Mouse (Mus musculus): ENCODE results near the gene Ovca2.
A peak's percentile ranks its signal among the peaks of the same experiment; 100 is the strongest.

Ovca2 gene

GRCm38 (mm10) chr11:75169405-75170080, 9.1 kb downstream of the Ovca2 start, which contains the start of gene Hic1:
Gene Hic1, minus strand, starts transcription at chr11:75169519.
- peak in 1 of 2 experiments; percentile 48 for DNase-seq

DNA sequence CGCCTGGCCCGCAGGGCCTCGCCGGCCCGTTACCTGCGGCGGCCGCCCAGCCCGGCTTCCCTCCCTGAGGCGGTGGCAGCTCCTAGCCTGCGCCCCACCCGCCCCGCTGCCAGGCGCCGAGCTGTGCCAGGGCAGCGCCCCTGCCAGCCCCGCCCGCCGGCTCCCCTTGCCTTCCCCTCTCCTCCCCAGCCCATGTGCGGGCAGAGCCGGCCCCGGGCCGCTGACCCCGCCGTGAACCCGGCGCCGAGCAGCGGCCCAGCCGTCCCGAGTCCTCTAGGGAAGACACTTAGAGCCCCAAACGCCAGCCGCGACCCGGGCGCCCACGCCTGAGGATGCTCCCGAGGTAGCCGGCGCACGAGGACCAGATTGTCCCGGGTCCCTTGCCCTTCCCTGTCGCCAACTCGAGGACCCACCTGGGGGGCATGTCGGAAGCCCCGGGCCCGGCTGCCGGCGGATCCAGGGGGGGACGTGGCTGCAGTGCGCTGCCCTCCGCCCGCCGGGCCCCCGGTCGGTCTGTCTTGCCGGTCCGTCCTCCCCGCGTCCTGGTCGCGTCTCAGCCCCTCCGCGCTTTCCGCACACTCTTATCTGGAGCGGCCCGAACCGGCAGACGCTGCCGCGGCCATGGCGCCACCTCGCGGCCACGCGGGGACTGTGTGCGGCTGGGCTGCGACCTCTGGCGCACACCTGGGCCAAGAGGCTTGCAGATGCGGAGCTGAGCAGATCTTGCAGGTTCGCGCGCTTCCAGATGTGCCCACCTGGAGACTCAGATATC, 9.9 kb downstream of the Ovca2 start:
- DNase-seq, result peak; percentile 75 to 89

GRCm38 (mm10) chr11:75167643-75168589, 10.7 kb downstream of the Ovca2 start:
- peak in 1 of 2 experiments; percentile 28 for DNase-seq

GRCm38 (mm10) chr11:75166861-75167642, 11.6 kb downstream of the Ovca2 start:
- peak; percentile 26 to 48 for DNase-seq

DNA sequence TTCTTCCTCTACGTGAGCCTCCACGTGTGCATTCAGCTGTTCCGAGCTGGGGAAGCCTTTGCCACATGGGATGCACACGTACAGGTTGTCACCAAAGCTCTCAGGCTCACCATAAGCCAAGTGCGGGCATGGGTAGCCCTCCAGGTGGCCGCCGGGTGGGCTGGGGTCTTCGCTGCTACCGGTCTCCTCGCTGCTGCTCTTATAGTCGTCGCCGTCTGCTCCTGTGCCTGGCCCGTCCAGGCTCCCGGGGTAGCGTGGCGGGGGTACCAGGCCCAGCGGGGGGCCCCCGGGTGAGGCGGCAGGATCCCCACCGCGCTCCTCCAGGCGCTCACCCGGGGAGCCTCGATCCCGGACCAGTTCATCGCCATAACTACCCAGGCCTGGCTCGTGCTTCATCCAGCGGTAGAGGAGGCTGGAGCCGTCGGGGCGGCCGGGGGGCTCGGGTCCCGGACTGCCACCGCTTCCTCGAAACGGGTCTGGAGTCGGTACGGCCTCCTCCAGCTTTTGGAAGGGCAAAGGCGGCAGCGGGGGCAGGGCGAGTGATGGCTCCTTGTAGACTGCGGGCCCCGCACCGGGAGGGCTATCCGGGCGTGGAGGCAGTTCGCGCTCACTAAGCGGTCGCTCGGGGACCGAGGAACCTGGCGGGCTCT, 12.3 kb downstream of the Ovca2 start:
- peak in 1 of 2 experiments; percentile 33 for DNase-seq

DNA sequence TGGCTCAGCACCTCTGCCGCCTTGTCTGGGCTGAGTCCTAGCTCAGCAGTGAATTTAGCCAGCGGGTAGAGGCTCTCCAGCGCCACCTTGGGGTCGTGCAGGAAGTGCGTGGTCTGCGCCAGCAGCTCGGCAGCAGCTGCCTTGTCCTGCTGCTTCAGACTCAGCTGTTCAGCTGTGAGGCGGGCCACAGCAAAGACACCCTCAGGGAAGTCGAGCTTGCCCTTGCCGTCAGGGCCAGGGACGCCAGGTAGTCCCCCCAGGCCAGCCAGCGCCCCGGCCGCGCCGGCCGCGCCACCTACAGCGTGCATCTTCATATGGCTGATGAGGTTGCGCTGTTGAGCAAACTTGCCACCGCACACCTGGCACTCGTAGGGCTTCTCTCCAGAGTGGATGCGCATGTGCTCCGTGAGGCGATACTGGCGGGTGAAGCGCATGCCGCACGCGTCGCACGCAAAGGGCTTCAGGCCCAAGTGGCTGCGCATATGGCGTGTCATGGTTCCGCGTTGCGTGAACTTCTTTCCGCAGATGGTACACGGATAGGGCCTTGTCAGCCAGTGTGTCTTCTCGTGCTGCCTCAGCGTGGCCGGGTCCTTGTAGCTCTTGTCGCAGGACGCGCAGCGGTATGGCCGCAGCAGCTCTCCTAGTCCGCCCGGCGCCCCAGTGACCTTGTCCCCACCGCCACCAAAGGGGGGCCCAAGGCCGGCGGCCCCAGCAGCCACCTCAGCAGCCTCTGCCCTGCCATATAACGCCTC, 13.0 kb downstream of the Ovca2 start:
- peak; percentile 51 to 66 for DNase-seq

GRCm38 (mm10) chr11:75164750-75165149, 13.9 kb downstream of the Ovca2 start:
- DNase-seq, result no peak

GRCm38 (mm10) chr11:75164051-75164450, 14.6 kb downstream of the Ovca2 start:
- no peak for DNase-seq

- no peak for DNase-seq
These were observed 15.3 kb downstream of the Ovca2 start for GRCm38 (mm10) chr11:75163379-75163778.

GRCm38 (mm10) chr11:75162591-75163080, 16.0 kb downstream of the Ovca2 start:
- no peak for DNase-seq

DNA sequence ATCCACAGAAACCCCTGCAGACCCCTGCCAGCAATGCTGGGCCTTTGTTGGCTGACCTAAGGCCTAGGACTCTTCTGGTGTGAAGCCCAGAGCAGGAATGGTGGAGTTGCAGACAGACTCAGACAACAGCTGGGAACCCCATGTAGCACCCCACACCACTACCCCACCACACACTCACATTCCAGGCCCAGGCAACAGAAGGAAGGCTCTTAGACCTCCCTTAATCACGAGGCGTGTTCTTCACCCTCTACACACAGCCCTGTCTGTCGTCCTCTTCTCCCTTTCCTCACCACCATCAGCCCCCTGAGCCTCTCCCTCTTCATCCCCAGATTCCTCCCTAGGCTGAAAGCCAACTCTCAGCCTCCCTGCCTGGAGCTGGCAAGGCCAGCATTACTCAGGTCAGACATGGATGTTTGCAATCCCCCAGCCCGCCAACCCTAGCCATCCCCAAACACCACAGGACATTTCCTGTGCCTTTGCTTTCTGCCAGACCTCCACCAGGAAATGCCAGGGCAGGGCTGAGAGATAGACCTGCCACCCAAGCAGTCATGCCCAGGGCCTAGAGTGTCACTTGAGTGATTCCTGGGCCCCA, 17.1 kb downstream of the Ovca2 start:
- DNase-seq, result no peak

- no peak for DNase-seq
These were observed 17.7 kb downstream of the Ovca2 start for GRCm38 (mm10) chr11:75160954-75161353.

DNA sequence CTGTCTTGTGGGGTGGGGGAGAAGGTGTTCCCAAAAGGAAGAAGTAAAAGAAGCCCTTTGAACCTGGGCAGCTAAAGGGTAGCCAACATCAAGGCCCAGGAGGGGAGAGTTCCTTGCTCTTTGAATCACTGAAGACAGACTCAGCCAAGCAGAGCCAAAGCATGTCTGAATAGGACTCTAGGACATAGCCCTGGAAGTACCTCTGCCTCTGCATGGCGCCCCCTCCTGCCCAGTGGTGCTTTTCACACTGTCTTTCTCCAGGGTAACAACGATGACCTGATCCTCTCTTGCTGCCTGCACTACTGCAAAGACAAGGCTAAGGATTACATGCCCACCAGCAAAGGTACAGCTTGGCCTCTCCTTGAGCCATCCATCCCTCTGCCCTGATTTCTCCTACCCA, 19.1 kb downstream of the Ovca2 start:
- no peak for DNase-seq

- DNase-seq, result no peak
These were observed 20.2 kb downstream of the Ovca2 start for GRCm38 (mm10) chr11:75158432-75158831.

DNA sequence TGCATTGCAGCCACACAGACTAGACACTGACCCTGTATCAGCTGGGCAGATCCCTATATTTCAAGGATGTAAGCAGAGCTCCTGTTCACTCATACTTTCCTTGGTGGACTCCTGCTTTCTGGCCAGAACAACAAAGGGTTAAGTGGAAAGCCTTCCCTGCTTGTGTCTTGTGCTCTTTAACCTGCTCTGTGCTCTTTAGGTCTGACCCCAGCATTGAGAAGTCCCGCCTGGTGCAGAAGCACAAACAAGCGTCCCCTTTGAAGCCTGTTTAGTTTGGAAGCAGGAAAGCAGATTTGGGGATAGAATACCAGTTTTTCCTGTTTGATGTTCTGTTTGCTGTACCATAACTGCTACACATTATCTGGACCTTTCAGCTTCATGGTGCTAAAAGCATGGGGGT, 20.7 kb downstream of the Ovca2 start:
- no peak for DNase-seq

DNA sequence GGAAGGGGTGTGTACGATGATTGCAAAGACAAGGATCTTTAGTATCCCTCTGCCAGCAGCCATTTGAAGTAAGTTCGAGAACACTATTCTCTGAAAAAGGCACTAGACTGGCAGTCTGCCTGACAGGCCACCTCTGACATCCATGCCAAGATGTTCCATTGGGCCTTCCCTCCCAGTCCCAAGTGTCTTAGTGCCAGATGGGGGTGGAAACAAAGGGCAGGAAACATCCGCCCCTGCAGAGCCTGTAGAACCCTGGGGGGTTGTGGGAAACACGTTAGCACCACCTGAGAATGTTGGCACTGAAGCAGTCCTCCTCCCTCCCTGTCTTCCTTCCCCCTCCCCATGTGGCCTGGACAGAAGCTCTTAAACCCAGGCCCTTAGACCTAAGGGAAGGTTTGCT, 21.6 kb downstream of the Ovca2 start:
- DNase-seq, result peak in 1 of 2 experiments; percentile 33

DNA sequence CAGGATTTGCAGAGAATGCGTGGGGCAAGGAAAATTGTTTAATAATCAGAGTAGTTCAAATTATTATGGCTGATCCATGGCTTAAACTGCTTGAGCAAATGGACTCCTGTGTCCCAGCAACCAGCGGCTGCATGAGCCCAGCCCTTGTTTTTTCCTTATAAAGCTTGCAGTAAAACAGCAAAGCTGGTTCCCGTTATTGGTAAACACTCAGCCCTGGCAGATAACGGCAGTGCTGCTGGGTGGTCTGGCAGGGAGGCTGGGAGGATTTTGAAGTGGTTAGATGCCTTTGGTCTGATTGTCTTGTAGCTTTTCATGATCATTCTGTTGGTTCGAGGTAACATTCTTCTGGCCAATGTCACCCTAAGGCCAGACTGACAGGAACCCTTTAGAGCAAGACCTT, 22.2 kb downstream of the Ovca2 start:
- DNase-seq, result no peak

DNA sequence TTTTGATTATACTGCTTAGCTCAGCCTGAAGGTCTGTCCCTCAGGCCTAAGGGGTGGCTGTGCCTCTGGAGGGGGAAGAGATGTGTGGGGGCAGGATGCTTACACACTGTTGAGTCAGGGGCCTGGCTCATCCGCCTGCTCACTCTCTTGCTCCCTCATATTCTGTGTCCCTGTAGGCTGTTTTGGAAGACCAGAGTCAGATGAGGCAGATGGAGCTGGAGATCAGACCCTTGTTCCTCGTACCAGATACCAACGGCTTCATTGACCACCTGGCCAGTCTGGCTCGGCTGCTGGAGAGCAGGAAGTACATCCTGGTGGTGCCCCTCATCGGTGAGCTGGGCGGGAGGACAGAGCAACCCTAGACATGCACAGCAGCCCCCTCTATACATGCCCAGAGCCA, 22.6 kb downstream of the Ovca2 start:
- no peak for DNase-seq

DNA sequence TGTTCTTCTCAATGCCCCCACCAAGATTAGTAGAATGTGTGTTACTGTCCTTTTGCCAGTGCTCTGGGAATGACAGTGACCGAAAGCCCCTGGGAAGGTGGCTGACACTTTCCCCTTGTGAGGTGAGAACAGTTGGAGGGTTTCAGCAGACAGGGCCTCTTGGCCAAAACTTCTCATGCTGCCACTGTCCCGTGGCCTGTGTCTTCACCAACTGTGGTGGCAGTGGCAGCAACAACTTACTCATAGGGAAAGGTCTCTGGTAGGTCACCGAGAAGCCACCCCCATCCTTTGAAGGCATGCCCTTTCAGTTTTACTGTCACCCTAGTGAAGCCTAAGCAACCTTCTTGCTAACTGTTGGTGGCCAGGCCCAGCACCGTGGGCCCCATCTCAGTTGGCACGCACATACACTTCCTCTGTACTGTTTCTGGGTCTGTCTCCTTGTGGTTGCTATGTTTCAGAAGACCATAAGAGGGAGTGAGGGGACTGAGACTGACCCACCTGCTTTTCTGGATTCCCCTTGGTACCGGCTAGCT, 24.5 kb downstream of the Ovca2 start:
- no peak for DNase-seq

Data from cerebellum, adult 18-20 months (tissue).